Mouse (Mus musculus) MEL (cell line): ENCODE data around the gene Sox15. TPM values are rescaled to one million over a fixed set of nuclear protein-coding genes. Genes with fewer than 3 reads are reported as not detected.

ENCODE experiments used
- DNase-seq: peaks from one replicate; pipeline ENCODE4 v3.0.0; 2011; ENCODE audit warnings: low read depth, low spot score
- H3K27ac ChIP-seq: 2 replicates; pipeline ENCODE4 v1.5.1; 2012; ENCODE audit warnings: low read depth, mild to moderate bottlenecking, control low read depth, low read length, moderate library complexity; ENCODE audit not compliant: control insufficient read depth
- H3K27me3 ChIP-seq, 2 experiments: fragments of 150-350 bp in 1 of 2; sonication (generic) in 1 of 2; 2 replicates each; pipeline ENCODE4 v1.6.1; 2012; ENCODE audit warnings: low read length in 2 of 2, mild to moderate bottlenecking in 2 of 2, improper control_type of control experiment in 1 of 2, moderate library complexity in 1 of 2; ENCODE audit not compliant: insufficient read depth in 2 of 2, control insufficient read depth in 1 of 2
- H3K36me3 ChIP-seq, 2 experiments: 2 replicates each; pipeline ENCODE4 v1.6.1; 2012 to 2014; ENCODE audit warnings: low read length in 2 of 2, improper control_type of control experiment in 1 of 2, inconsistent platforms in 1 of 2, mild to moderate bottlenecking in 1 of 2; ENCODE audit not compliant: insufficient read depth in 2 of 2, control insufficient read depth in 1 of 2
- H3K4me1 ChIP-seq, 2 experiments: fragments of 150-350 bp in 1 of 2; sonication (generic) in 1 of 2; 2 replicates each; pipeline ENCODE4 v1.6.1; 2012; ENCODE audit warnings: low read length in 2 of 2, improper control_type of control experiment in 1 of 2, mild to moderate bottlenecking in 1 of 2; ENCODE audit not compliant: insufficient read depth in 2 of 2, control insufficient read depth in 1 of 2
- H3K4me3 ChIP-seq, 2 experiments: fragments of 150-350 bp in 1 of 2; sonication (generic) in 1 of 2; 2 replicates each; pipeline ENCODE4 v1.5.1; 2012; ENCODE audit warnings: low read depth in 2 of 2, low read length in 2 of 2, mild to moderate bottlenecking in 2 of 2, moderate library complexity in 2 of 2, control low read depth in 1 of 2, improper control_type of control experiment in 1 of 2; ENCODE audit not compliant: control insufficient read depth in 1 of 2, insufficient read depth in 1 of 2
- H3K79me2 ChIP-seq: 2 replicates; pipeline ENCODE4 v1.6.1; 2012; ENCODE audit warnings: mild to moderate bottlenecking, low read length, moderate library complexity; ENCODE audit not compliant: control insufficient read depth, poor library complexity, insufficient read depth
- H3K9ac ChIP-seq: 2 replicates; pipeline ENCODE4 v1.6.1; 2012; ENCODE audit warnings: low read depth, mild to moderate bottlenecking, control low read depth, low read length, moderate library complexity; ENCODE audit not compliant: control insufficient read depth, poor library complexity, severe bottlenecking
- H3K9me3 ChIP-seq: fragments of 150-350 bp; sonication (generic); replicated peaks from 2 replicates; pipeline ENCODE4 v1.6.1; 2012; ENCODE audit warnings: mild to moderate bottlenecking, low read length, improper control_type of control experiment, moderate library complexity; ENCODE audit not compliant: insufficient read depth
- BHLHE40 ChIP-seq: IDR thresholded peaks from 2 replicates; pipeline ENCODE4 v1.6.1; 2012; ENCODE audit warnings: low read depth, mild to moderate bottlenecking, inconsistent platforms, low read length, improper control_type of control experiment, borderline replicate concordance
- CTCF ChIP-seq, 3 experiments: IDR thresholded peaks in 2 of 3; conservative IDR thresholded peaks in 1 of 3; 2 replicates each; pipeline ENCODE4 v1.5.1; 2011 to 2012; ENCODE audit warnings: low read length in 3 of 3, low read depth in 2 of 3, mild to moderate bottlenecking in 2 of 3, improper control_type of control experiment in 1 of 3, inconsistent platforms in 1 of 3, mixed read lengths in 1 of 3, moderate library complexity in 1 of 3; ENCODE audit not compliant: control insufficient read depth in 1 of 3, insufficient read depth in 1 of 3, poor library complexity in 1 of 3, severe bottlenecking in 1 of 3
- EP300 ChIP-seq, 2 experiments: IDR thresholded peaks; 2 replicates each; pipeline ENCODE4 v1.6.1; 2011; ENCODE audit warnings: improper control_type of control experiment in 2 of 2, low read length in 2 of 2, low read depth in 1 of 2, mild to moderate bottlenecking in 1 of 2
- ETS1 ChIP-seq: IDR thresholded peaks from 2 replicates; pipeline ENCODE4 v1.6.1; 2012; ENCODE audit warnings: low read depth, mild to moderate bottlenecking, inconsistent platforms, low read length, improper control_type of control experiment, moderate library complexity
- GATA1 ChIP-seq: IDR thresholded peaks from 2 replicates; pipeline ENCODE4 v1.6.1; 2011; ENCODE audit warnings: low read depth, low read length, improper control_type of control experiment
- JUND ChIP-seq: IDR thresholded peaks from 2 replicates; pipeline ENCODE4 v1.6.1; 2011; ENCODE audit warnings: low read depth, mild to moderate bottlenecking, improper control_type of control experiment, low read length
- KAT2A ChIP-seq: conservative IDR thresholded peaks from 2 replicates; pipeline ENCODE4 v1.6.1; 2012; ENCODE audit warnings: low read depth, low read length, improper control_type of control experiment, inconsistent platforms
- MAFK ChIP-seq: IDR thresholded peaks from 2 replicates; pipeline ENCODE4 v1.6.1; 2011; ENCODE audit warnings: low read depth, mild to moderate bottlenecking, low read length, improper control_type of control experiment, borderline replicate concordance
- MAX ChIP-seq: IDR thresholded peaks from 2 replicates; pipeline ENCODE4 v1.6.1; 2011; ENCODE audit warnings: low read length, improper control_type of control experiment
- MAZ ChIP-seq: IDR thresholded peaks from 2 replicates; pipeline ENCODE4 v1.6.1; 2012; ENCODE audit warnings: low read depth, mild to moderate bottlenecking, inconsistent platforms, low read length, improper control_type of control experiment
- MXI1 ChIP-seq: IDR thresholded peaks from 2 replicates; pipeline ENCODE4 v1.6.1; 2011; ENCODE audit warnings: mild to moderate bottlenecking, low read depth, low read length, improper control_type of control experiment
- MYB ChIP-seq: IDR thresholded peaks from 2 replicates; pipeline ENCODE4 v1.6.1; 2011; ENCODE audit warnings: mild to moderate bottlenecking, low read depth, low read length, improper control_type of control experiment
- MYC ChIP-seq: IDR thresholded peaks from 2 replicates; pipeline ENCODE4 v1.6.1; 2011; ENCODE audit warnings: low read depth, mild to moderate bottlenecking, low read length, improper control_type of control experiment, moderate library complexity
- NELFE ChIP-seq: IDR thresholded peaks from 2 replicates; pipeline ENCODE4 v1.6.1; 2011; ENCODE audit warnings: low read depth, low read length, improper control_type of control experiment
- SIN3A ChIP-seq: IDR thresholded peaks from 2 replicates; pipeline ENCODE4 v1.6.1; 2012; ENCODE audit warnings: low read length, improper control_type of control experiment, inconsistent platforms
- SMC3 ChIP-seq: IDR thresholded peaks from 2 replicates; pipeline ENCODE4 v1.6.1; 2011; ENCODE audit warnings: low read depth, low read length, improper control_type of control experiment
- TBP ChIP-seq: IDR thresholded peaks from 2 replicates; pipeline ENCODE4 v1.8.0; 2011; ENCODE audit warnings: low read depth, low read length, improper control_type of control experiment
- USF1 ChIP-seq: IDR thresholded peaks from 2 replicates; pipeline ENCODE4 v1.6.1; 2014; ENCODE audit warnings: low read depth, mild to moderate bottlenecking, inconsistent platforms, low read length, improper control_type of control experiment, moderate library complexity
- USF2 ChIP-seq, 2 experiments: IDR thresholded peaks; 2 replicates each; pipeline ENCODE4 v1.6.1; 2011 to 2012; ENCODE audit warnings: improper control_type of control experiment in 2 of 2, low read length in 2 of 2, borderline replicate concordance in 1 of 2, inconsistent platforms in 1 of 2, low read depth in 1 of 2, mild to moderate bottlenecking in 1 of 2; ENCODE audit not compliant: insufficient read depth in 1 of 2
- ZKSCAN1 ChIP-seq: IDR thresholded peaks from 2 replicates; pipeline ENCODE4 v1.6.1; 2012; ENCODE audit warnings: low read depth, mild to moderate bottlenecking, inconsistent platforms, low read length, improper control_type of control experiment, moderate library complexity
- ZMIZ1 ChIP-seq: IDR thresholded peaks from 2 replicates; pipeline ENCODE4 v1.6.1; 2012; ENCODE audit warnings: low read depth, mild to moderate bottlenecking, inconsistent platforms, low read length, improper control_type of control experiment, moderate library complexity
- ZNF384 ChIP-seq: IDR thresholded peaks from 2 replicates; pipeline ENCODE4 v1.6.1; 2012; ENCODE audit warnings: low read depth, mild to moderate bottlenecking, inconsistent platforms, low read length, improper control_type of control experiment
- polyA plus RNA-seq, 2 experiments: library from polyadenylated mRNA; stranded (reverse) in 1 of 2; unstranded in 1 of 2; fragments of >175 nt in 1 of 2; fragments of >200 nt in 1 of 2; gene quantifications; 2 replicates each; pipeline versions ENCODE4 v1.2.1 to v1.2.4; 2012; ENCODE audit warnings: low replicate concordance in 2 of 2, low read depth in 1 of 2; ENCODE audit not compliant: insufficient read length in 2 of 2, insufficient read depth in 1 of 2, missing spikeins in 1 of 2
- total RNA-seq: library from RNA; depleted of rRNA; stranded (reverse); fragments of 300-350 nt; gene quantifications from 2 replicates; pipeline ENCODE4 v1.2.3, GENCODE M21; 2012

Gene Sox15
- total and polyA plus RNA-seq, 3 experiments = 0.11 TPM; not detected in 2

DNA sequence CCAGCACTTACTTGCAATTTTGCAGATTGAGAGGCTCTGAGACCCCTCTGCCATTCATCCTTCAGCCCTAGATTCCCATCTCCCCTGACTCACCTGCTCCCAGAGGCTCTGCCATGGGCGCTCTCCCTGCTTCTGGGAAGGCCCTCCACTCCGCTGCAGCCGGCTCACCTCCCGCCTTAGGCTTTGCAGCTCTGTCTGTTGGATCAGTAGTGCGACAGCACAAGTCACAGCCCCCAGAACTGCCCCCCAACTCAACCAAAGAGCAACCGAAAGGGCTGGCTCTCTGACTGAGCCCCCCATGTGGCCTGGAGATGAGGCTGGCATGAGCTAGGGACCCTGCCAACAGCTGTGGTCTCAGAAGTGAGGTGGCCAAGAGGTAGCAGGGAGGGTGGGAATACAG, 29.8 kb downstream of the Sox15 start:
- no peak overlapping the region for H3K27ac ChIP-seq

DNA sequence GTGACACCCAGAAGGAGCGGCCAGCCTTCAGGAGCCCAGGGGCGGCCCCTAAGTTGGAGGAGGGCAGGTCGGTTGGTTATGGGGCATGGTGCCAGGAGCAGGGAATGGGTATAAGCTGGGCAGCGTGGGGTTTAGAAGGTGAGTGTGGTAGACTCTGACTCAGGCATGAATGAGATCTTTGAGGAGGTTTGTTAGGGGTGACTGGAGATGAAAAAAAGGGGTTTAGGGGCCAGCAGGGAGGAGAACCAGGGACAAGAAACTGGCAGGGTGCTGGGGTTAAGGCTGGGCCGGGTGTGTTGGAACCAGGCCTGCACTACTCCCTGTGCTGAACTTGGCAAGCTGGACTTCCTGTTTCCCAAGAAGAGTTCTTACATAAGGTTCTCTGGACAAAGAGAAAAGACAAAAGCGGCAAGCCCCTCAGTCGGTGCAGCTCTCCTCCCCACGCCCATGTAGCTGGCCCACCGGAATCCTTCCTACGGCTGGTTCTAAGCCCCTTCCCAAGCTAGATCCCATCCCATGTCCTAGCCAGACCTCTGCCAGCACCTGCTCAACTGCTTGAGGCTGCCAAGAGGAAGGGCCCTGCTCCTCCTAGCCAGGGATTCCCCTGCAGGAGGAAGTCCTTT, 30.5 kb downstream of the Sox15 start, which contains the start of gene Tnfsf13:
Gene Tnfsf13 (minus strand): TSS at position 259 of the 623 bp plus-strand sequence.
- Histone ChIP-seq H3K4me3 (no peak within 1 kb of the TSS), H3K36me3 (peaks cover 0 to 7% of the 10 kb centered on the region in 2 experiments; a peak in 2 of 4 replicates), H3K4me1 (peaks cover 3 to 9% of the 10 kb centered on the region in 2 experiments; a peak in 3 of 4 replicates), H3K27ac (no peak within 1 kb of the TSS), H3K9me3 (no peaks in the 10 kb centered on the region), H3K79me2 (peaks cover 12% of the 10 kb centered on the region), H3K27me3 (no peaks in the 10 kb centered on the region), H3K9ac (peak within 1 kb of the TSS; percentile 9; the same call in 1 of the 2 replicates)
- TF ChIP-seq MAX (no peak), MYB (no peak), EP300 (IDR thresholded peaks at IDR 0.05; ENCODE audit: low read depth in 1 of 2, low read length in 2 of 2) (no peak), CTCF (IDR thresholded peaks at IDR 0.05 in 2 of 3, conservative IDR thresholded peaks at IDR 0.05 in 1 of 3; ENCODE audit: control insufficient read depth in 1 of 3, insufficient read depth in 1 of 3, low read depth in 2 of 3, low read length in 3 of 3, poor library complexity in 1 of 3, severe bottlenecking in 1 of 3) (no peak), ZKSCAN1 (no peak), MXI1 (no peak), ETS1 (no peak), SMC3 (no peak), MAZ (no peak), MAFK (no peak)
- peak; percentile 52 for DNase-seq

More for the DNA sequence above, 29.8 kb downstream of the Sox15 start:
- no peak for DNase-seq
- TF ChIP-seq SIN3A = no peak
- no peak for TF ChIP-seq BHLHE40
- no peak for TF ChIP-seq USF2 (IDR thresholded peaks at IDR 0.05; ENCODE audit: borderline replicate concordance in 1 of 2, insufficient read depth in 1 of 2, low read depth in 1 of 2, low read length in 2 of 2)
- TF ChIP-seq MAFK = no peak
- TF ChIP-seq TBP = no peak
- no peak for TF ChIP-seq JUND
- no peak for TF ChIP-seq SMC3
- no peak for TF ChIP-seq GATA1
- TF ChIP-seq MYC = no peak
- TF ChIP-seq USF1 = no peak
- TF ChIP-seq ZMIZ1 = no peak
- TF ChIP-seq ZNF384 = no peak
- TF ChIP-seq NELFE = no peak
- TF ChIP-seq KAT2A = no peak
- TF ChIP-seq MAX = no peak
- H3K9ac ChIP-seq = no peak overlapping the region
- H3K9me3 ChIP-seq = no peaks in the 10 kb centered on the region
- H3K79me2 ChIP-seq = peaks cover 20% of the 10 kb centered on the region
- H3K4me1 ChIP-seq = peaks cover 4 to 12% of the 10 kb centered on the region in 2 experiments; a peak in 3 of 4 replicates
- peaks cover 0 to 11% of the 10 kb centered on the region in 2 experiments; a peak in 2 of 4 replicates for H3K36me3 ChIP-seq
- no peak overlapping the region for H3K4me3 ChIP-seq
- no peaks in the 10 kb centered on the region for H3K27me3 ChIP-seq
